Mouse (Mus musculus) kidney, adult 8-10 months (tissue): ENCODE measurements around the gene Lypd5.
"Not testable (repeated sequence)": the region's sequence is repeated elsewhere in the genome, so short reads cannot be mapped to it uniquely, and the experiment has no call there.

ENCODE experiments used
- DNase-seq, 2 experiments: peaks; one replicate each; pipeline ENCODE4 v3.0.0; 2022

The Lypd5 gene

DNA sequence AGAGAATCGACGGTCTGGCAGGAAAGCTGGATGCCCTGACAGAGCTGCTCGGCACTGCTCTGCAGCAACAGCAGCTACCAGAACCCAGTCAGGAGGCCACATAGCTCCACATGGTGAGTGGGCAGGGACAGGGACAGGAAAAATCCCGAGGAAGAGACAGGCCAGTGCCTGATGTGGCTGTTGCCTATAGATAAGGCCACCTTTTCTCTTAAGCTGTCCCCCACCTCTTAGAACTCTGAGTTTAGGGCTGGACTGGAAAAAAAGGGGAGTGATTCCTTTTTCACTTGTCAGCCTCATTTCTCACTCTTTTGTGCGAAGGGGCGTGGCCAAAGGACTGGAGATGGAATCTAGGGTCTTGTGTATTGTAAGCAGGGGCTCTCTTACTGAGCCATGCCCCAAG is 35.1 kb downstream of the Lypd5 start:
- no peak for DNase-seq

DNA sequence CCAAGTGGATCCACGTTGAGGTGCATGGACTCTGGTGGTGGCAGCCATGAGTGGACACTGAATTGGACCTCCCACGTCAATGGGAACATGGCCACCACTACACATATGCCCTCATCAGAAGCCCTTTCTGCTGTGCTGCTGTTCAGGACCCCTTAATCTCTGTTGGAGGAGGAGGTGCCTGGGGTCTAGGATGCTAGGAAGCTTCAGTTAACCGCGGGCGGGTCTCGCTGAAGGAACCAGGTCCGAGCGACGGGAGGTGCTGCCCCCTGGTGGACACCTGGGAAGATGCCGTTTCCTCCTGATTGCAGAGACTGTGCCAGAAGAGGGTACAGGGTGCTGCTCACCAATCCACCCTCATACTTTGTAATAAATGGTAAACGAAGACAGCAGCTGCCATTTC is 35.8 kb downstream of the Lypd5 start:
- DNase-seq = peak; percentile 24 to 52

DNA sequence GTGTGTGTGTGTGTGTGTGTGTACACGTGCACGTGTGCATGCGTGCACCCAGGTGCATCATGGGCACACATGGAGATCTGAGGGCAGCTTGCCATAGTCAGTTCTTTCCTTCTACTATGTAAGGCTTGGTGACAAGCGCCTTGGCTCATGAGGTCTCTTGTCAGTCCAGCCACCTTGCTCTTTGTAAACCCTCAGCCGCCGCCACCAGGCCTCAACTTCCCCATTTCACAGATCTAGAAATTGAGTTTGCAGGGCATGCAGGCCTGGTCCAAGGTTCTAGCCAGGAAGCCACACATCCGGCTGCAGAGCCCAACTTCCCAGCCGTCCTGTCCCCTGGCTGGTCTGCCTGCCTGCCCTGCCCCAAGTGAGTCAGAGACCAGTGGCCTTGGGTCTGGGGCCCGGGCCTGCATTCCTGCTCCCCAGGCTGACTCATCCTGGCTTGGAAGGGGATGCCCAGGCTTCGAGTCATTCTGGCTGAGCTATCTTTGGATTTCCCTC is 38.1 kb downstream of the Lypd5 start:
- no peak for DNase-seq

DNA sequence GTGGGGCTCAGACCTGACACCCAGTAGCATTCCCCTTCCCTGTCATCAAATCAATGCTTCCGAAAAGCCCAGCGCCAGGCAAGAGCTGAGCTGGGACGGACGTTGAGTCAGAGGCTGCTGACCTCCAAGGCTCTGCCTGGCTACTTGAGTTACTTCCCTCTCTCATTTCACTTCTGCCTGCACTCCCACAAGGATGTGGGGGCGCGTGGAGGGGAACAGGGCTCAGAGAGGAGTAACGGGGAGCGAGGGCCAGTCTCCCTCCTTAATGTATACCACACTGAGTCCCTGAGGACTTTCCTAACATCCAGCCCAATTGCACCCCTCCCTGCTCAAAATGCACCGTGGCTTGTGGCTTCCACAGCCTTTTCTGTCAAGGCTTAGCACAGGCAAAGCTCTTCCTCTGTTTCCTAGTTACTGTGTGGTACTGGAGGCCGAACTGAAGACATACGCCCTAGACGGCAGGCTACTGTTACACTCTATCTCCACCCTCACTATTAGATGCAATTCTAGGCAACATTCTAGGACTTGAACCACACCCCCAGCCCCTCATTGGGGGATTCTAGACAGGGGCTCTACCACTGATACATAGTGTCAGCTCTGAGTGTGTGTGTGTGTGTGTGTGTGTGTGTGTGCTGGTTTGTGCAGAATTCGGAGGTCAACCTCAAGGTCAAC is 40.7 kb downstream of the Lypd5 start:
- no peak for DNase-seq

DNA sequence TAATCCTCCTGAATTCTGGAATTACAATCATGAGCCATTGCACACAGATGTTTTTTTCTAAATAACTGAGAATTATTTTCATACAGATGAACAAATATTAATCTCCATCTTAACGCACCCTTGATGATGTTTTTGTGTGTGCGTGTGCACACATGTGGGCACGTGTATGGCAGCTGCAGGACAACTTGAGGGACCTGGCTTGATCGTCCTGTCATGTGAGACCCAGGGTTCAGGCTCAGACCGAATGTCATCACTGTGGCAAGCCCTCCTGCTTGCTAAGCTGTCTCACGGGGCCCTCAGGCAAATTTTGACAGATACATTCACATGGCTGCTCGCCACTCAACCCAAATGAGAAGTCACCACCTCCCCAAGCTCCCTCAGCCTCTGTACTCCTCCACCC is 41.5 kb downstream of the Lypd5 start:
- DNase-seq = no peak

DNA sequence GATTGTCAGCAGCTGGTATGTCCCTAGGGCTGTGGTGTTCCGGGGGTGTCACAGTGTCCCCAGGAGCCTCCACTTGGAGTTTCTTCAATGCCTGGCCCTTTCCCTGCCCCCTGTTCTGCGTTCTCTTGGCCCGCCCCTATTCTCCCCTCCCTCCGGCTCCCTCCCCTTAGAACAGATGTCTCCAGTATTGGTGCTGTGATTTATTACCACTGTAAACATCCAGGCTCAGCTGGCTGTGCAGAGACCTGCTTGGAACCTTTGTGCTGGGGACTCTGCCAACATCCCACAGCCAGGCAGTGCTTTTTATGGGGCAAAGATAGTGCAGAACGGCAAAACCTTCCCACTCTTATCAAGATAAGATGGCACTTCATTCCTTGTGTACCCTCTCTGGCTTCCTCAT is 42.1 kb downstream of the Lypd5 start:
- no peak for DNase-seq

DNA sequence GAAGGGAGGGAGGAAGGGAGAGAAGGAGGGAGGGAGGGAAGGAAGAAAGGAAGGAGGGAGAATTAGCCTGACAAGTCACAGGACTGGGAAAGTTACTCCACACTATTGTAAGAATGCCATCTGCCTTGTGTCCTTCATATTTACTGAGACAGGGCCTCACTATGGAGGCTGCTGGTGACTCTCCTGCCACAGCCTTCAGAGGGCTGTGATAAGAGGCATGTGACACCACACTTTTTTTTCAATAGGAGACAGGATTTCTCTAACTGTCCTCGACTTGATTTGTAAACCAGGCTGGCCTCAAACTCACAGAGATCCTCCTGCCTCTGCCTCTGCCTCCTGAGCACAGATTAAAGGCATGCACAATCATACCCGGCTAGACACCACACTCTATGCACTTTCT is 42.7 kb downstream of the Lypd5 start:
- DNase-seq = no peak

DNA sequence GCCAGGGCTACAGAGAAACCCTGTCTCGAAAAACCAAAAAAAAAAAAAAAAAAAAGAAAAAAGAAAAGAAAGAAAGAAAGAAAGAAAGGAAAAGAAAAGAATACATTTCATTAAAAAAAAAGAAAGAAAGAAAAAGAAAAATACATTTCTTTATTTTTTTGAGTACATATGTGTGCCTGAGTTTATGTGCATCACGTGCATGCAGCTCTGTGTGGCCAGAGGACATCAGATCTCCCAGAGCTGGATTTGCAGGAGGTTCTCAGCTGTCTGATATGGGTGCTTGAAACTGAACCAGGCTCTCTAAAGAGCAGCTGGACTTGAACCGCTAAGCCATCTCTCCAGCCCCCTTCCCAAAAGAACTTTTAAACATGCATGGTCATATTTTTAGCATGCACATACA is 45.1 kb downstream of the Lypd5 start:
- DNase-seq = no peak

DNA sequence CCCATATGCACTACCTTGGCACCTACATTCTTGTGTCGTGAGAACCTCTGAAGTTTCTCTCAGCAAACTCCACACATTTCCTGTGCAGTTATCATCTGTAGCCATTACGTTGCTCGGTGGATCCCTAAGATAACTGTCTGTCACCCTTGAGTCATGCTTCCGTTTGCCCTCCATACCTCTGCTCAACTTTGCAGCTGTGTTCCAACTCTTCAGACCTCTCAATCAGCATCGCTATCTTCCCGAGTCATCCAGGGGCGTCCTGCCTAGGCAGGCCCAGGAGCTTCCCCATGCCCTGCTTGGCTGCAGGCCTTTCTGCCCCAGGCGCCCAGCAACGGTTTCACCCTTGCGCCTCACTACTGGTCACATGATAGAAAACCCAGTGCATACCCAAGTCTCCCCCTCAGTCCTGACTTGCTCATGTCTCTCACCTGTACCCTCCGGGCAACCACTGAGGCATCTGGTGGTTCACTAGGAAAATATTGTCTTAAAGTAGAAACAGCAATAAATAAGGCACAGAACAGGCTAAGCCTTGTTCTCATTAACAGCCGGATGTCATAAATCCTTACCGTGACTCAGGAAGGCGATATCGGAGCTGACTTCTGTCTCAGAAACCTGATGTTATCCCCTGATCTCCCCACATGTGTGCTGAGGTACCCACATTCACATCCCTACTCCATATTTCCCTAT is 45.6 kb downstream of the Lypd5 start:
- no peak for DNase-seq

DNA sequence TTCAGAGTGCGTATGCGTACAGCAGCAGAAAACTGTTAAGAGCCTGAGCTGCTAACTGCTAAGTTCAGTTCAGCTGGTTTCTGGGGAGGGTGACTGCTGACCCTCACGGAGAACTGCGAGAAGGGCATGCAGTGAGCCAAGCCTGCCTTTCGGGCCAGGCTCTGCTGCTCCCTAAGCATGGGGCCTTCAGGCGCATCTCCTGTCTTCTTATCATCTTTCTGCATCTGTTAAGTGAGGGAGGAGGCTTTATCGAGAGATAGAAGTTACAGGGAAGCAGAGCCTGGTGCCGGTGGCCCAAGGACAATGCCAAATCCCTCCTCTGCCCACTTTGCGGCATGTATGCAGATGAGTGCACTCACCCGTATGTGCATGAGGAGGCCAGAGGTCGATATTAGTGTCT is 47.8 kb downstream of the Lypd5 start:
- no peak for DNase-seq

DNA sequence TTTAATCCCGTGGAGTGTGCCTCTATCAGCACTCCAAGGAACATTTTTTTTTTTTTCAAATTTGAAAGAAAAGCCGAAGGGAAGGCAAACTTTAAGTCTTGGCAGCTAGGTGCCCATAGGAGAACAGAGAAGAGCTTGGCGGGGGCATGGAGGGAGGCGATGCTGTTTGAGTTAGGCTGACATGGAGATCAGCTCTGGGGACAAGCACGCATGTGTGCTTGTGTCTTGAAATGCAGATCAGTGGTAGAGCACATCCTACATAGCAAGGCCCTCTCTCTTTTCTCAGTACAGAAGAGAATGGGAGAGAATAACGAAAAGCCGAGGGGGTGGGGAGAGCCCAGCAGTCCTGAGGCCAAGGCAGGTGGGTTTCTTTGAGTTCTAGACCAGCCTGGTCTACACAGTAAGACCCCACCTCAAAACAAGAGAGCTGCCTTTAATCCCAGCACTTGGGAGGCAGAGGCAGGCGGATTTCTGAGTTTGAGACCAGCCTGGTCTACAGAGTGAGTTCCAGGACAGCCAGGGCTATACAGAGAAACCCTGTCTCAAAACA is 49.4 kb downstream of the Lypd5 start:
- no peak for DNase-seq

DNA sequence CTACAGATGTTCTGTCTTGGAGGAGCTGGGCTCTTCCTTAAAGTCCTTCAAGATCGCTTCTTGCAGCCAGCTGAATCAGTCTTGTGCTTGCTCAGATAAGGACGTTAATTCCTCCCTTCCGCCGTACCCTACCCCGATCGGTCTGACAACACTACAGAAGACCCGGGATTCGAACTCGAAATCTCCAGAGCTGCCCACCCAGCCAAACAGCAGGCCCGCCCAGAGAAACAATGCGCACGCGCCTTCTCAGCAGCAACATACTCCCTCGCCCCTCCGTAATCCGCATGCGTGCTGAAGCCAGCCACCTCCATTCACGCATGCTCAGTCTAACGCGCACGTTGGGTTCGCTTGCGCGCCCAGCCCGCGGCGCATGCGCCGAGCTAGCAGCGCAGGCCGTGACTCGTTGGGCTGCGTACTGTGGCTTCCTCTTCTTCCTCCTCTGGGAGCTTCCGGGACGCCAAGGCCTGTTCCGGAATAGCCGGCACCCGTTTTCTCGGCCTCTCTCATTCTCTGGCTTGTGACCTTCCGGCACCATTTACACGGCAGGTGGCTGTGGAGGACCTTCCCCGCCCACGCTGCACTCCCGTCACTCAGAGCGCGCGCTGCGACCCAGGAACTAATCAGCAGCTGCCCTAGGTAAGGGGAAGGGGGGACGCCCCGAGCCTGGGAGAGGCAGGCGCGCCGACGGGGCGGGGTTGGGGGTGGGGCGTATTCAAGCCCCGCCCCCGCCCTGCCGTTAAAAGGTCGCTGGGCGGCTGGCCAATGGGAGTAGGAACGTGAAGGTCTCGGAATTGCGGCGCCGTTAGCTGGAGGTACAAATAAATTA is 50.5 kb downstream of the Lypd5 start, which contains the start of gene Smg9:
Gene Smg9, plus strand, starts transcription at position 364 of the 826 bp plus-strand sequence.
- DNase-seq = peak; percentile 96 to 97

DNA sequence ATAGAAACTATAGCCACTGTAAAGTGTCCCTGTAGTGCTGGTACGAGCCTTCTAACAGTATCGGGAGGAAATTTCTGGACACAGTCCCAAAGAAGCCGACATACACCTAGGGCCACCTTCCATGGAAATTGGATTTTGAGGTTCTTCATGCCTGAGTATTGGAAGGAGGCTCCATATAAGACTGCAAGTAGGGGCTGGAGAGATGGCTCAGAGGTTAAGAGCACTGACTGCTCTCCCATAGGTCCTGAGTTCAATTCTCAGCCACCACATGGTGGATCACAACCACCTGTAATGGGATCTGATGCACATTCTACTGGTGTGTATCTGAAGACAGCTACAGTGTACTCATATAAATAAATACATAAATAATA is 51.1 kb downstream of the Lypd5 start:
- DNase-seq = no peak

DNA sequence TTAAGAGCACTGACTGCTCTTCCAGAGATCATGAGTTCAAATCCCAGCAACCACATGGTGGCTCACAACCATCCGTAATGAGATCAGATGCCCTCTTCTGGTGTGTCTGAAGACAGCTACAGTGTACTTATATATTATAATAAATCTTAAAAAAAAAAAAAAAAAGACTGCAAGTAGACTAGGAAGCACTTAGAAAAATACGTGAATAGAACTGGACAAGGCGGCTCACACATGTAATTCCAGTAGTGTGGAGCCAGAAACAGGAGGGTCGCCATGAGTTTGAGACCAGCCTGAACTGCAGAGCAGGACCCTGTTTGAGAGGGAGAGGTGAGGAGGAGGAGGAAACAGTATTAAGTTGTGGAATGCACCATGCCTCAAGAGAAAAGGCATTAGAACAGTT is 51.5 kb downstream of the Lypd5 start:
- not testable (repeated sequence) for DNase-seq

DNA sequence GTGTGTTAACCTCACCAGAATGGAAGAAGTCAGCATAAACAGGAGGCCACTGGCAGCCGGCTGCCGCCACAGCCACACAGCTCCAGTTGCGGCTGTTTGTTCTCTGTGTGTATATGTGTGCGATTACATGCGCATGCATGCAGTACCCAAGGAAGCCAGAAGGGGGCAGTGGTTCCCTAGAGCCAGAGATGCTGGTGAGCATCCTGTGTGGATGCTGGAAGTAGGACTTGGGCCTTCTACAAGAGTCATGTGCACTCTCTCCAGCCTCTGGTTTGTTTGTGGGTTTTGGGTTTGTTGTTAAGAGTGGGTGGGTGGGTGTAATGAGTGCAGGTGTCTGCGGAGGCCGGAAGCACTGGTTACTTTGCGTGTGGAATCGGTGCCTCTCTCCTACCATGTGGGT is 53.9 kb downstream of the Lypd5 start:
- DNase-seq = no peak
